ENCODE assay signal across 8 mouse cellular contexts in genomic region chr8:22124220-22125152, GRCm38 (mm10). TPM values are rescaled to one million over a fixed set of nuclear protein-coding genes. Genes with fewer than 3 reads are reported as not detected.
DNase-seq lines count a peak whose midpoint lies in the region; ATAC-seq lines count a peak whose summit lies in the region.

Gene Nek5, minus strand, starts transcription at chr8:22125053.

- H3K9me3 ChIP-seq in heart, embryonic 10.5 days, result no peaks in the 10 kb centered on the region
- H3K9me3 ChIP-seq in lung, embryonic 16.5 days (ENCODE audit: control insufficient read depth, low read length), result no peaks in the 10 kb centered on the region

- peak within 1 kb of the TSS; percentile 65 for H3K9ac ChIP-seq in lung, embryonic 16.5 days (ENCODE audit: low read length)

- H3K36me3 ChIP-seq in heart, embryonic 10.5 days, result peaks cover 20% of the 10 kb centered on the region
- H3K36me3 ChIP-seq in lung, embryonic 16.5 days (ENCODE audit: control insufficient read depth, insufficient read depth, low read length), result peaks cover 10% of the 10 kb centered on the region

- peak; percentile 76 for ATAC-seq in lung, embryonic 16.5 days (ENCODE audit: low read depth)

- H3K4me2 ChIP-seq in lung, embryonic 16.5 days (ENCODE audit: low read depth, low read length), result peak within 1 kb of the TSS; percentile 90

- H3K27ac ChIP-seq in heart, embryonic 10.5 days, result no peak within 1 kb of the TSS; the same call in 1 of the 2 replicates
- 0 out of 2 replicates have a peak within 1 kb of the TSS, but pooled peaks have one; percentile 10 for H3K27ac ChIP-seq in lung, embryonic 16.5 days (ENCODE audit: low read length)

- no peaks in the 10 kb centered on the region for H3K4me1 ChIP-seq in heart, embryonic 10.5 days
- H3K4me1 ChIP-seq in lung, embryonic 16.5 days (replicated peaks; ENCODE audit: control insufficient read depth, insufficient read depth, low read length), result peaks cover 5% of the 10 kb centered on the region; the same call in 1 of the 2 replicates

- DNase-seq in right cerebral cortex, postnatal 4 days, result peak; percentile 29
- DNase-seq in right cerebral cortex, adult 18-20 months, result no peak
- DNase-seq in c-Kit-positive CD71-positive TER-119-positive erythroid progenitor cells, embryonic 14.5 days (ENCODE audit: low spot score), result peak; percentile 21
- DNase-seq in heart, embryonic 10.5 days (ENCODE audit: low spot score), result peak; percentile 85
- peak; percentile 50 to 61 for DNase-seq in kidney, adult 8-10 months
- peak; percentile 24 for DNase-seq in ovary, adult 18-20 months (ENCODE audit: low spot score)
- DNase-seq in left cerebral cortex, postnatal 36 days (ENCODE audit: low spot score in 2 of 2), result no peak

- 3% methylated on average over 29 of the region's 29 CpGs for WGBS in heart, embryonic 10.5 days
- whole genome bisulfite sequencing in lung, embryonic 16.5 days, result 2% methylated on average over 29 of the region's 29 CpGs

- no peaks in the 10 kb centered on the region for H3K27me3 ChIP-seq in heart, embryonic 10.5 days (ENCODE audit: insufficient read depth, poor library complexity, severe bottlenecking)
- H3K27me3 ChIP-seq in lung, embryonic 16.5 days (ENCODE audit: control insufficient read depth, insufficient read depth, low read depth, low read length), result no peaks in the 10 kb centered on the region

- intact Hi-C loops in left cerebral cortex, postnatal 36 days (cut with DNase I), result no loop called here

- H3K4me3 ChIP-seq in heart, embryonic 10.5 days, result peak within 1 kb of the TSS; percentile 67
- peak within 1 kb of the TSS; percentile 62 for H3K4me3 ChIP-seq in lung, embryonic 16.5 days (ENCODE audit: low read length)

RNA-seq across cellular contexts. Expression of gene Nek5, which starts in this region (rescaled TPM):
- 0.09 TPM in 1 of 2 replicates, not detected in the other for polyA plus RNA-seq in heart, embryonic 10.5 days (2016; fragmentation: Nextera tagmentation; extraction: Ambion mirVana)
- 2.0 and 3.1 TPM in 2 replicates for polyA plus RNA-seq in lung, embryonic 16.5 days (2015; fragmentation: Nextera tagmentation; extraction: Ambion mirVana)
- not detected for total RNA-seq in left cerebral cortex, postnatal 36 days (2021)

Comparison
In these comparisons a context has a peak if more than half of its experiments do, and no peak if none do; other contexts are left out.
1. DNase-seq: peak in right cerebral cortex, postnatal 4 days (single experiment), c-Kit-positive CD71-positive TER-119-positive erythroid progenitor cells, embryonic 14.5 days (single experiment), kidney, adult 8-10 months (2 of 2) and ovary, adult 18-20 months (single experiment); none in right cerebral cortex, adult 18-20 months (single experiment) and left cerebral cortex, postnatal 36 days (0 of 2).
2. Peak in DNase-seq and H3K4me3 ChIP-seq in heart, embryonic 10.5 days; RNA of the gene not detected or under 1 TPM.